Mouse (Mus musculus) midbrain, embryonic 13.5 days (tissue): ENCODE results near the gene Golm1. TPM values are rescaled to one million over a fixed set of nuclear protein-coding genes. Genes with fewer than 3 reads are reported as not detected.
A peak's percentile ranks its signal among the peaks of the same experiment; 100 is the strongest.
"Not testable (repeated sequence)": the region's sequence is repeated elsewhere in the genome, so short reads cannot be mapped to it uniquely, and the experiment has no call there.

Experiments used
- ATAC-seq: fragments of 200-750 bp; cut with Nextera tagmentation; 2 replicates; pipeline ENCODE4 v1.8.0; 2017; ENCODE audit warnings: mild to moderate bottlenecking, moderate TSS enrichment, moderate library complexity
- H3K27ac ChIP-seq: fragments of 300-500 bp; sonication (generic); 2 replicates; pipeline ENCODE4 v1.5.1; 2015; ENCODE audit warnings: inconsistent platforms, mild to moderate bottlenecking, moderate library complexity
- H3K27me3 ChIP-seq: fragments of 300-500 bp; sonication (generic); 2 replicates; pipeline ENCODE4 v1.6.1; 2015; ENCODE audit warnings: mild to moderate bottlenecking, inconsistent platforms
- H3K36me3 ChIP-seq: fragments of 300-500 bp; sonication (generic); 2 replicates; pipeline ENCODE4 v1.6.1; 2015; ENCODE audit warnings: mild to moderate bottlenecking, inconsistent platforms
- H3K4me1 ChIP-seq: fragments of 300-500 bp; sonication (generic); replicated peaks from 2 replicates; pipeline ENCODE4 v1.6.1; 2015; ENCODE audit warnings: inconsistent platforms
- H3K4me2 ChIP-seq: fragments of 300-500 bp; sonication (generic); replicated peaks from 2 replicates; pipeline ENCODE4 v1.6.1; 2015; ENCODE audit warnings: moderate library complexity, mild to moderate bottlenecking, inconsistent platforms
- H3K4me3 ChIP-seq: fragments of 300-500 bp; sonication (generic); replicated peaks from 2 replicates; pipeline ENCODE4 v1.5.1; 2015; ENCODE audit warnings: mild to moderate bottlenecking, inconsistent platforms
- H3K9ac ChIP-seq: fragments of 300-500 bp; sonication (generic); replicated peaks from 2 replicates; pipeline ENCODE4 v1.6.1; 2015; ENCODE audit warnings: mild to moderate bottlenecking, inconsistent platforms
- H3K9me3 ChIP-seq: fragments of 300-500 bp; sonication (generic); 2 replicates; pipeline ENCODE4 v1.6.1; 2016; ENCODE audit warnings: mild to moderate bottlenecking, inconsistent platforms
- WGBS: fragments of 180-500 bp; shearing (Covaris S2); methylation state at CpG from one replicate; pipeline ENCODE4 v1.1.7; 2015; 5-methylcytosine and 5-hydroxymethylcytosine counted together
- polyA plus RNA-seq: library from polyadenylated mRNA; unstranded; fragments of >200 nt; fragmentation: Nextera tagmentation; extraction: Ambion mirVana; gene quantifications from 2 replicates; pipeline ENCODE4 v1.2.1, GENCODE M21; 2015

Golm1 gene
- polyA plus RNA-seq, 1 experiment from 2014 or later: 76.2 TPM

- Histone ChIP-seq H3K4me1 (no peaks in the 10 kb centered on the region), H3K9ac (no peak overlapping the region), H3K4me3 (no peak overlapping the region), H3K27me3 (no peaks in the 10 kb centered on the region), H3K27ac (no peak overlapping the region), H3K36me3 (peaks cover 85% of the 10 kb centered on the region), H3K9me3 (no peaks in the 10 kb centered on the region), H3K4me2 (no peak overlapping the region)
- ATAC-seq: no peak
- 97% methylated on average over 2 of the region's 2 CpGs for WGBS
Measured at GRCm38 (mm10) chr13:59610437-59610836, 65.2 kb downstream of the Golm1 start.

GRCm38 (mm10) chr13:59609885-59610284 is 65.7 kb downstream of the Golm1 start:
- peaks cover 85% of the 10 kb centered on the region for H3K36me3 ChIP-seq
- no peak overlapping the region for H3K4me3 ChIP-seq
- ATAC-seq: no peak

GRCm38 (mm10) chr13:59605221-59605922 is 70.2 kb downstream of the Golm1 start:
- Histone ChIP-seq H3K4me1 (no peaks in the 10 kb centered on the region), H3K4me2 (no peak overlapping the region), H3K9me3 (no peaks in the 10 kb centered on the region), H3K4me3 (no peak overlapping the region), H3K36me3 (peaks cover 88% of the 10 kb centered on the region), H3K27ac (no peak overlapping the region), H3K9ac (no peak overlapping the region), H3K27me3 (no peaks in the 10 kb centered on the region)
- ATAC-seq: no peak
- WGBS: 86% methylated on average over 10 of the region's 10 CpGs

More at GRCm38 (mm10) chr13:59609885-59610284, 65.7 kb downstream of the Golm1 start:
- no peaks in the 10 kb centered on the region for H3K27me3 ChIP-seq
- no peaks in the 10 kb centered on the region for H3K9me3 ChIP-seq
- H3K4me2 ChIP-seq: no peak overlapping the region
- no peaks in the 10 kb centered on the region for H3K4me1 ChIP-seq
- no peak overlapping the region for H3K27ac ChIP-seq
- WGBS: 92% methylated on average over 4 of the region's 4 CpGs
- H3K9ac ChIP-seq: no peak overlapping the region

GRCm38 (mm10) chr13:59604511-59604910 is 71.1 kb downstream of the Golm1 start:
- no peak for ATAC-seq
- WGBS: 86% methylated on average over 1 of the region's 1 CpGs
- peaks cover 88% of the 10 kb centered on the region for H3K36me3 ChIP-seq

DNA sequence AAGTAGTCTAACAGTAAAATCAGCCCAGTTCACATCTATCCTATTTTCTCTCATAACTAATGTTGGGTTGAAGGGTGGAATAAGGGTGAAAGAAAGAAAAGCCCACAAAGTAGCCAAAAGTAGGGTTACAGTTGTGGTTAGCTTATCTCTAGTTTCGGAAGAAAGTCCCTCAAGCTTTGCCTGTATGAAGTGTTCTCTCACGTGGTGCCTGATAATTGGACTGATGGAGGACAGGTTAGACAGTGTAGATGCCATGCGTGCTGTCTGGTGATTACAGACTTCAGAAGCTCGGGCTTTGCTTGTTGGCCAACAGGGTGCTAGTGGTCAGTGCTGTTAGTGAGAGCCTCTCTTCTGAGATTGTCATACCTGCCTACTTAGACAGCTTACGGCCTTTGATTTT is 72.5 kb downstream of the Golm1 start:
- no peaks in the 10 kb centered on the region for H3K4me1 ChIP-seq
- H3K4me3 ChIP-seq: no peak overlapping the region
- no peaks in the 10 kb centered on the region for H3K27me3 ChIP-seq
- no peaks in the 10 kb centered on the region for H3K9me3 ChIP-seq
- no peak overlapping the region for H3K27ac ChIP-seq
- ATAC-seq: no peak
- 94% methylated on average over 5 of the region's 5 CpGs for WGBS
- H3K9ac ChIP-seq: no peak overlapping the region
- peaks cover 86% of the 10 kb centered on the region for H3K36me3 ChIP-seq
- no peak overlapping the region for H3K4me2 ChIP-seq

More at GRCm38 (mm10) chr13:59604511-59604910, 71.1 kb downstream of the Golm1 start:
- Histone ChIP-seq H3K4me1 (no peaks in the 10 kb centered on the region), H3K4me3 (no peak overlapping the region), H3K9me3 (no peaks in the 10 kb centered on the region), H3K27ac (no peak overlapping the region), H3K27me3 (no peaks in the 10 kb centered on the region), H3K4me2 (no peak overlapping the region), H3K9ac (no peak overlapping the region)

DNA sequence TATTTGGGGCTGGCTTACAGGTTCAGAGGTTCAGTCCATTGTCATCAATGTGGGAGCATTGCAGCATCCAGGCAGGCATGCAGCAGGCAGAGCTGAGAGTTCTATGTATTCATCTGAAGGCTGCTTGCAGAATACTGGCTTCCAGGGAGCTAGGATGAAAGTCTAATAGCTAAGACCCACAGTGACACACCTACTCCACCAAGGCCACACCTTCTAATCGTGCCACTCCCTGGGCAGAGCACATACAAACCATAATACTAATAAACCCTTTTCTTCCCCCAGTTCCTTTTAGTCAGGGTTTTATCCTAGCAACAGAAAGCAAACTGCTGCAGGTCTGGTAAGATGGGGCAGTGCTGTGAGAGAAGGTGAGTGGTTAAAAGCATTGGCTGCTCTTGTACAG is 83.0 kb downstream of the Golm1 start:
- H3K9ac ChIP-seq: no peak overlapping the region
- peaks cover 84% of the 10 kb centered on the region for H3K36me3 ChIP-seq

DNA sequence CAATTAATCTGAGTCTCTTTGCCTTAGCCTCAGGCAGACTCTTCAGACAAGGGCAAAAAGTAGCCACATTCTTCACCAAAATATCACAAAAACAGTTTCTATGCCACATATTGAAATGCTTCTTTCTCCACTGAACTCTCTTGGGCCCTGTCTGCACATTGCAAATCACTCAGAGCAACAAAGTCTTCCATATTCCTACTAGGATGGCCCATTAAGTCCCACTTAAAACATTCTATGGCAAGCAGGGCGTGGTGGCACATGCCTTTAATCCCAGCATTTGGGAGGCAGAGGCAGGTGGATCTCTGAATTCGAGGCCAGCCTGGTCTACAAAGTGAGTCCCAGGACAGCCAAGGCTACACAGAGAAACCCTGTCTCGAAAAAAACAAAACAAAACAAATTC is 83.6 kb downstream of the Golm1 start:
- Histone ChIP-seq H3K4me1 (peaks cover 19% of the 10 kb centered on the region), H3K36me3 (peaks cover 80% of the 10 kb centered on the region)
- not testable (repeated sequence) for H3K9me3 ChIP-seq, H3K4me3 ChIP-seq, H3K27ac ChIP-seq, H3K27me3 ChIP-seq, H3K9ac ChIP-seq, H3K4me2 ChIP-seq, ATAC-seq
- WGBS: 98% methylated on average over 3 of the region's 3 CpGs

More for the DNA sequence above, 83.0 kb downstream of the Golm1 start:
- H3K4me3 ChIP-seq: no peak overlapping the region
- no peak overlapping the region for H3K4me2 ChIP-seq
- H3K4me1 ChIP-seq: peaks cover 13% of the 10 kb centered on the region
- no peaks in the 10 kb centered on the region for H3K27me3 ChIP-seq
- WGBS: 97% methylated on average over 1 of the region's 1 CpGs
- H3K27ac ChIP-seq: no peak overlapping the region
- H3K9me3 ChIP-seq: no peaks in the 10 kb centered on the region
- ATAC-seq: no peak

GRCm38 (mm10) chr13:59590691-59591090 is 84.9 kb downstream of the Golm1 start:
- no peak overlapping the region for H3K9ac ChIP-seq
- no peaks in the 10 kb centered on the region for H3K27me3 ChIP-seq
- H3K4me2 ChIP-seq: no peak overlapping the region
- no peaks in the 10 kb centered on the region for H3K9me3 ChIP-seq
- H3K4me3 ChIP-seq: no peak overlapping the region
- WGBS: 93% methylated on average over 4 of the region's 4 CpGs
- H3K36me3 ChIP-seq: peaks cover 66% of the 10 kb centered on the region
- H3K27ac ChIP-seq: no peak overlapping the region
- H3K4me1 ChIP-seq: peaks cover 32% of the 10 kb centered on the region
- ATAC-seq: no peak

GRCm38 (mm10) chr13:59589672-59590071 is 85.9 kb downstream of the Golm1 start:
- no peak for ATAC-seq
- no peaks in the 10 kb centered on the region for H3K9me3 ChIP-seq
- 86% methylated on average over 4 of the region's 4 CpGs for WGBS
- H3K4me3 ChIP-seq: no peak overlapping the region
- H3K9ac ChIP-seq: no peak overlapping the region
- no peak overlapping the region for H3K4me2 ChIP-seq
- H3K36me3 ChIP-seq: peaks cover 61% of the 10 kb centered on the region
- no peaks in the 10 kb centered on the region for H3K27me3 ChIP-seq
- H3K4me1 ChIP-seq: peaks cover 32% of the 10 kb centered on the region
- H3K27ac ChIP-seq: no peak overlapping the region

GRCm38 (mm10) chr13:59587201-59587600 is 88.4 kb downstream of the Golm1 start:
- 96% methylated on average over 2 of the region's 2 CpGs for WGBS
- Histone ChIP-seq H3K27me3 (no peaks in the 10 kb centered on the region), H3K4me2 (peak overlapping the region; percentile 91), H3K4me3 (peak overlapping the region; percentile 95; the same call in 1 of the 2 replicates), H3K9ac (0 out of 2 replicates have a peak overlapping the region, but pooled peaks have one; percentile 96), H3K36me3 (peaks cover 37% of the 10 kb centered on the region), H3K27ac (no peak overlapping the region), H3K9me3 (no peaks in the 10 kb centered on the region), H3K4me1 (peaks cover 37% of the 10 kb centered on the region)
- no peak for ATAC-seq

GRCm38 (mm10) chr13:59585648-59586005 is 90.0 kb downstream of the Golm1 start:
- peaks cover 21% of the 10 kb centered on the region for H3K36me3 ChIP-seq
- ATAC-seq: no peak
- peak overlapping the region; percentile 96 for H3K9ac ChIP-seq
- peak overlapping the region; percentile 95 for H3K4me3 ChIP-seq
- H3K4me1 ChIP-seq: peaks cover 37% of the 10 kb centered on the region
- peak overlapping the region; percentile 85 for H3K27ac ChIP-seq
- H3K9me3 ChIP-seq: no peaks in the 10 kb centered on the region
- no peaks in the 10 kb centered on the region for H3K27me3 ChIP-seq
- under 1% methylated on average over 28 of the region's 28 CpGs for WGBS
- H3K4me2 ChIP-seq: peak overlapping the region; percentile 91

- peak within 1 kb of the TSS; percentile 96 for H3K9ac ChIP-seq
- no peaks in the 10 kb centered on the region for H3K27me3 ChIP-seq
- peak; percentile 97 for ATAC-seq
- H3K4me3 ChIP-seq: peak within 1 kb of the TSS; percentile 95
- H3K9me3 ChIP-seq: no peaks in the 10 kb centered on the region
- peak within 1 kb of the TSS; percentile 85 for H3K27ac ChIP-seq
- H3K36me3 ChIP-seq: peaks cover 16% of the 10 kb centered on the region
- peaks cover 37% of the 10 kb centered on the region for H3K4me1 ChIP-seq
- under 1% methylated on average over 62 of the region's 83 CpGs for WGBS
- H3K4me2 ChIP-seq: peak within 1 kb of the TSS; percentile 91
Measured at GRCm38 (mm10) chr13:59584947-59585647, 90.5 kb downstream of the Golm1 start, which contains the start of the genes Agtpbp1 and Naa35. Gene Agtpbp1 (minus strand): TSS chr13:59585227. Gene Naa35 (plus strand): TSS chr13:59585259.
